Mouse (Mus musculus) forebrain, embryonic 12.5 days (tissue): ENCODE measurements at regions not wholly inside any gene's neighbourhood (a gene's known extent, or its start where the extent isn't known, plus 50 kb on each side); places are given as distances from the start of the nearest gene placed in this dataset.

Experiments
- ATAC-seq: fragments of 200-750 bp; cut with Nextera tagmentation; 2 replicates; pipeline ENCODE4 v1.8.0; 2017; ENCODE audit warnings: moderate TSS enrichment; ENCODE audit not compliant: low FRiP score
- H3K27ac ChIP-seq: fragments of 300-500 bp; sonication (generic); 2 replicates; pipeline ENCODE4 v1.5.1; 2016; ENCODE audit warnings: mild to moderate bottlenecking
- H3K27me3 ChIP-seq: fragments of 300-500 bp; sonication (generic); 2 replicates; pipeline ENCODE4 v1.6.1; 2016; ENCODE audit warnings: mild to moderate bottlenecking
- H3K36me3 ChIP-seq: fragments of 300-500 bp; sonication (generic); replicated peaks from 2 replicates; pipeline ENCODE4 v1.6.1; 2016; ENCODE audit warnings: mild to moderate bottlenecking
- H3K4me1 ChIP-seq: fragments of 300-500 bp; sonication (generic); 2 replicates; pipeline ENCODE4 v1.6.1; 2016
- H3K4me2 ChIP-seq: fragments of 300-500 bp; sonication (generic); 2 replicates; pipeline ENCODE4 v1.6.1; 2016; ENCODE audit warnings: mild to moderate bottlenecking, moderate library complexity
- H3K4me3 ChIP-seq: fragments of 300-500 bp; sonication (generic); replicated peaks from 2 replicates; pipeline ENCODE4 v1.5.1; 2016; ENCODE audit warnings: mild to moderate bottlenecking
- H3K9ac ChIP-seq: fragments of 300-500 bp; sonication (generic); 2 replicates; pipeline ENCODE4 v1.6.1; 2016; ENCODE audit warnings: mild to moderate bottlenecking
- H3K9me3 ChIP-seq: fragments of 300-500 bp; sonication (generic); 2 replicates; pipeline ENCODE4 v1.6.1; 2016
- WGBS: fragments of 180-500 bp; shearing (Covaris S2); methylation state at CpG from one replicate; pipeline ENCODE4 v1.1.7; 2016; 5-methylcytosine and 5-hydroxymethylcytosine counted together

DNA sequence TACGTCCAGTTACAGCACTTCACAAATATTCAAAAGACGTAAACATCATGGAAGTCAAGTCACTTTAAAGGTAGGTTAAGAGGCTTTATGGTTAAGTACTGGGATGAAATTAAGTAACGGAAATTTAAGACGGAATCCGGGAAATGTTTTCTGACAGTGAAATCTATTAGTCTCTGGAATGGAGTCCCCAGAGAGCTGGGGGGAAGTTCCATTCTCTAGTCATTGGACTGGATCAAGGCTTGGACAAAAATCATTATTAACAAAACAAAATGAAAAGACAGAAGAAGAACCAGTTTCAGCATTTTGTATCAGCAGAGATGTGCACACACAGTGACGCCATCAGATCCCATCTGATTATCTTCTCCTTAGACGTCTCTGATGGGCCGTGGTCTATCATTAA is 337.8 kb upstream of the Pmfbp1 start:
- ATAC-seq: no peak
- WGBS: 92% methylated on average over 8 of the region's 8 CpGs
- Histone ChIP-seq H3K4me2 (no peak overlapping the region), H3K36me3 (no peaks in the 10 kb centered on the region), H3K27me3 (no peaks in the 10 kb centered on the region), H3K4me3 (no peak overlapping the region), H3K4me1 (no peaks in the 10 kb centered on the region), H3K27ac (no peak overlapping the region), H3K9me3 (peaks cover 8% of the 10 kb centered on the region), H3K9ac (no peak overlapping the region)

DNA sequence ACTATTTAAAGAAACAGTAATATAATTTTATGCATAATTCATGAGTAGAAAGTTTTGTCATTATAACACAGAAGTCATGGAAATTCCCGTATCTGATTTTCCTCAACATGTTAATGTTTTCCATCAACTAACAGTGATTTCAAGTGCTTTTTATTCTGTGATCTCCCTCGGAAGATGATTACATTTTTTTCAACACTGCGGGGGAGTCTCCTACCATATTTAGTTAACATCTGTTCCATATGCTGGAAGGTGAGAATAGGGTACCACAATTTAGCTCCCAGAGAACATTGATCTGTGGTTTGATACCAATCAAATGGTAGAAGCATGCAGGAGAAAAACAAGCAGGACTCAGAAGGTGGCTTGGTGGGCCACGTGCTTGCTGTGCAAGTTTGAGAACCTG is 321.1 kb upstream of the Pmfbp1 start:
- Histone ChIP-seq H3K36me3 (no peaks in the 10 kb centered on the region), H3K27me3 (no peaks in the 10 kb centered on the region), H3K4me2 (no peak overlapping the region), H3K27ac (no peak overlapping the region), H3K4me3 (no peak overlapping the region), H3K9ac (no peak overlapping the region), H3K9me3 (no peaks in the 10 kb centered on the region), H3K4me1 (no peaks in the 10 kb centered on the region)
- ATAC-seq: no peak
- 89% methylated on average over 4 of the region's 4 CpGs for WGBS

DNA sequence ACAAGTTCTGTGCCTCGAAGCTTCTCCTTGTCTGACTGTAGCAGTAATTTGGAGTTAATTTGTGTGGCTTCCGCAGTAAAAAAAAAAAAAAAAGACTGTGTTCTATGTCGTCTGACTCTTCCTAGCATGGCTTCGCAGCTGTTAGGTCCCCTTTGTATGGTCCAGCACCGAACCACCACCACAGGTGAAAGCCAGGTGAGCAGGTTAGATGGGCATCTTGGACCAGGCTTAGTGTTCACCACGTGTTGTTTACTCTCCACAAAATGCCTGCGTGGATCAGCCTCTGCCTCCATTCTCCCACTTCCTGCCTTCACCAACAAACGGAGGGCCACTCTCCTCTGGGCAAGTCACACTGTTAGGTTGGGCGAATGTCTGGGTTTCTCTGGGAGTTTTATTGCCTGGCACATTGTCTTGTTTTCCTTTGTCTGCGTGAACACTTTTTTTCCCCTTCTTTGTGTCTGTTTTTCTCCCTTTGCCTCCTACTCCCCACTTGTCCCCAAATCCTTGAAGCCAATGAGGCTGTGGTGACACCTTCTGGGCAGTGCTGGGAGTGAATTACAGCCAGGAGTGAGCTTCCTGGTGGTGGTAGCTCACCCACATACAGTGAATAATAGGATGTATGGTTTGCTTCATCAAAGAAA is 308.1 kb upstream of the Pmfbp1 start:
- 37% methylated on average over 10 of the region's 10 CpGs for WGBS
- Histone ChIP-seq H3K4me2 (peak overlapping the region; percentile 43), H3K4me1 (peaks cover 27% of the 10 kb centered on the region), H3K36me3 (no peaks in the 10 kb centered on the region), H3K4me3 (no peak overlapping the region), H3K27me3 (no peaks in the 10 kb centered on the region; the same call in 1 of the 2 replicates), H3K27ac (0 out of 2 replicates have a peak overlapping the region, but pooled peaks have one; percentile 15), H3K9me3 (no peaks in the 10 kb centered on the region), H3K9ac (peak overlapping the region; percentile 41)
- 0 out of 2 replicates have a peak, but pooled peaks have one; percentile 60 for ATAC-seq

DNA sequence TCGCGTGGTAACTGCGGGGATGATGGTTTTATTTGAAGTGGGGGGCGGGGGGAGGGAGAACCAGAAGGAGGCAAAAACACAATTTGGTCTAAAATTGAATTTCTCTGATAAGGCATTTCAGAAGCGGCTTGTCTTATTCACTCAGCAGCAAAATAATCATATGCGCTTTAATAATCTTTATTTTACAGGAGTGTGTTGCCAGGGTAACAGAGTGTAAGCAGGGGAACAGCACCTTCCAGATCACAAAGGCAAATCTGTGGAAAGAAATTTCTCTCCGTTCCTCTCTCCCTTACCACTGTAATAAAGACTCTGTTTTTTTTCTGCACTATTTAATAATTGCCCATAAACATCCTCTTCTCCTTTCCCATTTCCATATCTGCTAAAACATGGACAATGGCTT is 306.2 kb upstream of the Pmfbp1 start:
- Histone ChIP-seq H3K27me3 (no peaks in the 10 kb centered on the region; the same call in 1 of the 2 replicates), H3K9me3 (no peaks in the 10 kb centered on the region), H3K27ac (peak overlapping the region; percentile 14; the same call in 1 of the 2 replicates), H3K4me3 (no peak overlapping the region), H3K4me1 (peaks cover 27% of the 10 kb centered on the region), H3K36me3 (no peaks in the 10 kb centered on the region), H3K4me2 (no peak overlapping the region), H3K9ac (no peak overlapping the region)
- no peak for ATAC-seq
- 61% methylated on average over 7 of the region's 7 CpGs for WGBS

DNA sequence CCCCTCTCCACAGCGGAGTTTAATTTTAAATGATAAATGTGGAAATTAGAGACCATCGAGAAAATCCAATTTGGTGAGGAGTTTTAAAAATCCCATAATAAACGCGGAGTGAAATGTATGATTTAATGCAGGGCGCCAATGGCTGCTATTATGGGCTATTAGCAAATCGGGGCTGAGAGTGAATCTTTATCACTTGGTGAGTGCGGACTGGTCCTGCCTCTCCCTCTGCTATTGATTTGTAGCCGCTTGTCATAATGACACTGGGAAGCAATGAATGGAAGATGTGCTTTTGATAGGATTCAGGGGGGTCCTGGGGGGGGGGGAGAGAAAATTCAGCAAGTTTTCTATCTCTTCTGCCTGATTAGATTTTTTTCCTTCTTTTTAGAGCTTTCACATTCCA is 279.6 kb upstream of the Pmfbp1 start:
- 73% methylated on average over 8 of the region's 8 CpGs for WGBS
- Histone ChIP-seq H3K36me3 (no peaks in the 10 kb centered on the region), H3K9me3 (no peaks in the 10 kb centered on the region), H3K27me3 (peaks cover 18% of the 10 kb centered on the region), H3K27ac (peak overlapping the region; percentile 56; the same call in 1 of the 2 replicates), H3K9ac (no peak overlapping the region), H3K4me3 (no peak overlapping the region), H3K4me2 (no peak overlapping the region), H3K4me1 (peaks cover 9% of the 10 kb centered on the region)
- no peak for ATAC-seq

DNA sequence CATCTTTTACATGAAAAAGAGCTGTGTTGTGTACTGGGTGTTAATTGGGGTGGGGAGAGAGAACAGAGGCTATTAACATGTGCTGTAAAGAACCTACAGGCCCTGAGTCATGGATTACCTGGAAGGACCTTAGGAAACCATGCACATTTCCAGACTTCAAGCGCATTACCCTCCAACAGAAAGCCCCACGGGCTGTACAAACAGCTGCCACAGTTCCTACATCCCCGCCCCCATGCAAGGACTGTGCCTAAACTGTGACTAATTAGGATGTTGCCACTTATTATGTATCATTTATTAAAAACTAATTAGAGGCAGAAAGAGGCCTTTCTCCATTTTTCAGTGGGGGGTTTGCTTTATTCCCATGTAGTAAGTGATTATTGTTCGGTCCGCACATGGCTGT is 277.5 kb upstream of the Pmfbp1 start:
- peaks cover 9% of the 10 kb centered on the region for H3K4me1 ChIP-seq
- WGBS: 42% methylated on average over 5 of the region's 5 CpGs
- no peak overlapping the region for H3K4me2 ChIP-seq
- peak; percentile 71; the same call in 1 of the 2 replicates for ATAC-seq
- no peak overlapping the region for H3K4me3 ChIP-seq
- H3K36me3 ChIP-seq: no peaks in the 10 kb centered on the region
- peak overlapping the region; percentile 14; the same call in 1 of the 2 replicates for H3K27ac ChIP-seq
- peaks cover 17% of the 10 kb centered on the region for H3K27me3 ChIP-seq
- no peak overlapping the region for H3K9ac ChIP-seq
- no peaks in the 10 kb centered on the region for H3K9me3 ChIP-seq

DNA sequence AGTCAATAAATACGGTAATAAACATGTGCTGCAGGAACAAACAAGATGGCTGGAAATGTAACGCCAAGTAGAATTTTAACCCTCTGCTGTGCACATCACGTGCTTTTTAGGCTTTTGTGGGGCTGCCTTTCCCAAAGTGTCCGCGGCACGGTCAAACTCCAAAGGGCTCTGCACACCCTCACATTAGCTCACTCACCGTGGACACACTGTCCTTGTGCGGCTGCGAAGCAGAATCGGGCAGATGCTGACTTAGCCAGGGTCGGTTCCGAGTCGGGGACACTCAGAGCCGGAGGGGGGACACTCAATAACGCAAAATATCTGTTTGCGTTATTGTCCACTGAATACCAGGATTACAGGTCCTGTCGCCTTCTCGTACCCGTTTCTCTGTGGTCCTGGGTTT is 276.5 kb upstream of the Pmfbp1 start:
- WGBS: 92% methylated on average over 19 of the region's 19 CpGs
- Histone ChIP-seq H3K36me3 (no peaks in the 10 kb centered on the region), H3K9me3 (no peaks in the 10 kb centered on the region), H3K27ac (no peak overlapping the region), H3K4me3 (no peak overlapping the region), H3K4me2 (no peak overlapping the region), H3K27me3 (peaks cover 15% of the 10 kb centered on the region), H3K9ac (no peak overlapping the region), H3K4me1 (peaks cover 9% of the 10 kb centered on the region)
- no peak for ATAC-seq

DNA sequence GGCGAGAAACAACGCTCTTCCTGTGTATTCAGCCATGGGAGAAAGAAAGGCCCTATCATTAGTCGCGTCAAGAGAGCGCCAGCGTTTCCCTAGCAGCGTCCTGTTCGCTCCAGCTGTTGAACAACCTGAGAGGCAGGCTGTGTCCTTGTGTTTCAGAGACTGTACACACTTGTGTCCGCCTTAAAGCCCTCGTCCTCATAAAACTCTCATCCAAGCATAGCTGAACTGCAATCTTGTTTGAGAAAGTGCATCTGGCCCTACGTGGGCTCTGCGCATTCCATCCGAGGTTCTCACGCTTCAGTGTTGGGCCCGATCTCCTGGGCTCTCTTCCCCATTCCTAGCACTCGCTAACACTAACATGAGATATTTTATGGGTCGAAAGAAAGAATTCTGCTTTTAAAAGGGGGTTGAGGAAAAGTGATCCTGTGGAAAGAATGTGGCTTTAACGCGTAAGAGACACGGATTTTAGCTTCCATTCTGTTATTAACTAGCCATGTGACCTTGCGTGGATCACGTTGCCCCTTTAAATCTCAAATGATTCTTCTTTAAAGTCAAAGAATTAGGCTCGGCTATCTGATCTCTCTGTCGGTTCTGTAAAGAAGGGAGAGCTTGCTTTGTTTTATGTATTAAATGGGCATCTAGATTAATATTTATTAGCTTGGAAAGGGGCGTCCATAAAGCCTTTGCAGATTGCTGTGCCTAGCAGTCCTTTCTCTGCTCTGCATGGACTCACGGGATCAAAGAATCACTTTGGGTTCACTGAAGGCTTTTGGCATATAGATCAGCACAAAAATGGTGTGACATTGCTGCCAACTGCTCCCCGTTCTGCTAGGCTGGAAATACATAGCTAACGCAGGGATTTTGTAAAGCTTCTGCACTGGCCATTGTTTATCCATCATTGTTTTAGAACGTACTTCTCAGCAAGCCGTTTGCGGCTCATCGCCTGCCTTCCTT is 261.3 kb upstream of the Pmfbp1 start:
- ATAC-seq: peak; percentile 51; the same call in 1 of the 2 replicates
- H3K27me3 ChIP-seq: 0 out of 2 replicates have a peak, but pooled peaks cover 2% of the 10 kb centered on the region
- peak overlapping the region; percentile 23; the same call in 1 of the 2 replicates for H3K4me2 ChIP-seq
- no peaks in the 10 kb centered on the region for H3K36me3 ChIP-seq
- WGBS: 47% methylated on average over 32 of the region's 32 CpGs
- no peak overlapping the region for H3K27ac ChIP-seq
- H3K4me1 ChIP-seq: peaks cover 12% of the 10 kb centered on the region
- H3K9ac ChIP-seq: no peak overlapping the region
- no peaks in the 10 kb centered on the region for H3K9me3 ChIP-seq
- no peak overlapping the region for H3K4me3 ChIP-seq

DNA sequence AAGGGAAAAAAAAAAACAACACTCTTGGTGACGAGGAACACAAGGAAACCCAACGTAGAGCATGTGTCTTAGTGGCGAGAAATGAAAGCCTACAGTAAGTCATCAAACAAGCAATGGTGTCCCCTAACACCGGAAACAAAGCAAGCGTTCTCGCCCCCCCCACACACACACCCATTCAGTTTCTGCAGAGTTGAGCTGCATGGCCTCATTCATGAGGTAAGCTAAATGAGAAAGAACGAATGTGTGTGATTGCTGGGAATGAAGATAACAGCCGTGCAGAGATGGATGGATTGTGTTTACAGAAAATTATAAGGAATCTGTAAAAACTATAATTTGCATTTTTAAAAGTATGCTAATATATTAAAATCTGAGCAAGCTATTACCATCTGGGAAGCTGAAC is 248.3 kb upstream of the Pmfbp1 start:
- Histone ChIP-seq H3K9ac (no peak overlapping the region), H3K4me2 (no peak overlapping the region), H3K36me3 (no peaks in the 10 kb centered on the region), H3K4me1 (peaks cover 36% of the 10 kb centered on the region), H3K27ac (no peak overlapping the region), H3K9me3 (no peaks in the 10 kb centered on the region), H3K4me3 (no peak overlapping the region), H3K27me3 (peaks cover 8% of the 10 kb centered on the region)
- ATAC-seq: no peak
- 52% methylated on average over 8 of the region's 8 CpGs for WGBS

DNA sequence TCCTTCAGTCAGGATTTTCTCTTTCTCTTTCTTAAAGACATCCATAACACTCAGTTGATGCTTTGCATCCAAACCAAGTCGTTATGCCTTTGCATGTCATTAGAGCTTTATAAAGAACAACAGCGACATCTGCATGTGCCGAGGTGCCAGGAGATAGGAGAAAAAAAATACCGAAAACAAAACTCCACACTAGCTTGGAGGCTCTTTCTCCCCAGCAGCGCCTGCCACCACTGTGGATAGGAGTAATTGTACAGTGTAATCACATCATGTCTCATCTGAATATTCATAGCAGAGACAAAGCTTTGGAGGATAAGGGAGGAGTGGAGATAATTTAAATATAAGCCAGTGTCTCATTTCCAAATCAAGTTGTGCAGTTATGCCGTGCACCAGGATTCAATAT is 246.0 kb upstream of the Pmfbp1 start:
- Histone ChIP-seq H3K9me3 (no peaks in the 10 kb centered on the region), H3K4me1 (peaks cover 58% of the 10 kb centered on the region), H3K27ac (peak overlapping the region; percentile 65), H3K9ac (no peak overlapping the region), H3K4me2 (peak overlapping the region; percentile 37), H3K4me3 (peak overlapping the region; percentile 11; the same call in 1 of the 2 replicates), H3K36me3 (no peaks in the 10 kb centered on the region), H3K27me3 (peaks cover 14% of the 10 kb centered on the region)
- no peak for ATAC-seq
- 34% methylated on average over 6 of the region's 6 CpGs for WGBS

DNA sequence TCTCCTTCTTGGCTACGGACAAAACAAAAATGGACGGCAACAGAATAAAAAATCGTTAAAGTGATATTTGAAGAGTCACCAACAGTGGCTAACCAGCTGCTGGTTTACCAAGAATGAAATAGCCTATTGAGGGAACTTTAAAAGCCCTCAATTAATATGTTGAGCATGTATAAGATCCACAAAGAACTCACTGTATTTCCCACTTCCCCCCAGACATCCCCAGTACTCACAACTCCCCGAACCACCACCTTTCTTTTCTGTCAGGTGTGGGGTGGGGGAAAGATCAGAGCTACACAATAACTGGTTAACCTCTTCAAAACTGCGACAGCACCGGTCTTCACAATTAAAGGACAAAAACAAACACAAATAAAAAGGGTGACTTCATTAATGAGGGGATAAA is 245.5 kb upstream of the Pmfbp1 start:
- H3K4me1 ChIP-seq: peaks cover 58% of the 10 kb centered on the region
- H3K9me3 ChIP-seq: no peaks in the 10 kb centered on the region
- peak overlapping the region; percentile 11; the same call in 1 of the 2 replicates for H3K4me3 ChIP-seq
- WGBS: 35% methylated on average over 6 of the region's 6 CpGs
- H3K27ac ChIP-seq: peak overlapping the region; percentile 65
- ATAC-seq: no peak
- 0 out of 2 replicates have a peak overlapping the region, but pooled peaks have one; percentile 25 for H3K9ac ChIP-seq
- H3K4me2 ChIP-seq: peak overlapping the region; percentile 37
- H3K36me3 ChIP-seq: no peaks in the 10 kb centered on the region
- peaks cover 14% of the 10 kb centered on the region for H3K27me3 ChIP-seq

DNA sequence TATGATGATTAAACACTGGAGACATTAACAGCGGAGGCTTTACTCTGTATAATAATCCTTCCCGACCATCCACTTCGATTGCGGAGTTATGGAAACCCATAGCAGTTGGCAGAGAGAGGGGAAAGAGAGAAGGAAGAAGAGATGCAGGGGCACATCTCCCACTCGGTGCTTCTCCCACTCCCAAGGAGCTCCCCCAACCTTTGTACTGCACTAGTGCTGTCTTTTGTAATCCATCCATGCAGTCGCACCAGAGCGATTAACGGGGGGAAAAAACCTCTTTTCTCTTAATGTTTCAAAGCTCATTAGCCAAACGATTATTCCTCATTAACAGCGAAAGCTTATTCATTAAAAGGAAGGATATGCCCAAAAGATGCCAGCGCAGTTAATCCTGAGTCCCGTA is 244.6 kb upstream of the Pmfbp1 start:
- Histone ChIP-seq H3K9ac (0 out of 2 replicates have a peak overlapping the region, but pooled peaks have one; percentile 12), H3K4me1 (peaks cover 58% of the 10 kb centered on the region), H3K9me3 (no peaks in the 10 kb centered on the region), H3K4me3 (peak overlapping the region; percentile 16; the same call in 1 of the 2 replicates), H3K36me3 (no peaks in the 10 kb centered on the region), H3K27me3 (peaks cover 14% of the 10 kb centered on the region), H3K27ac (peak overlapping the region; percentile 63), H3K4me2 (peak overlapping the region; percentile 37)
- 42% methylated on average over 12 of the region's 12 CpGs for WGBS
- ATAC-seq: no peak
